Mouse (Mus musculus): ENCODE results near the gene Thsd4.

DNA sequence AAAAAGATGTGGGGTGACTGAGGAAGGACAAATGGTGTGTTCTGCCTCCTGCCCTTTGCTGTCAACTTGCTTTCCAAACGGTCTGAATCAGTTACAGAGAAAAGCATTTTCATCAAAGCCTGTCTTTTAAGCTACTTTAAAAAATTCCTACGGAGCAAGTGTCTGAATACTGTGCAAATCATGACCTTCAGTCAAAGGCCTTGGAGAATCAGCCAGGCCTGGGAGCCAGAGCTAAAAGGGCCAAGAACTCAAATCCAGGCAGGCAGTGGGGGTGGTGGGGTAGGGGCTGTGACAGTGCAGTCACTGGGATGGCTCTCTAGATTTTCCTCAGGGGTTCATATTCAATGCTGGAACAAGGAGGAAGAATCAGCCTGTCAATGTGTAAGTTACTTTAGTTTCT, 540.7 kb downstream of the Thsd4 start:
- TF ChIP-seq POLR2A (IDR thresholded peaks at IDR 0.05; ENCODE audit: extremely low read depth, insufficient read depth, low read length) (no peak), CTCF (IDR thresholded peaks at IDR 0.05; ENCODE audit: low read depth, low read length) (no peak)
